Mouse (Mus musculus) forebrain, embryonic 15.5 days (tissue): ENCODE measurements around the gene Olfr15. TPM values are rescaled to one million over a fixed set of nuclear protein-coding genes. Genes with fewer than 3 reads are reported as not detected.
"Not testable (repeated sequence)": the region's sequence is repeated elsewhere in the genome, so short reads cannot be mapped to it uniquely, and the experiment has no call there.

Source experiments
- ATAC-seq: fragments of 200-750 bp; cut with Nextera tagmentation; replicated peaks from 2 replicates; pipeline ENCODE4 v1.8.0; 2017; ENCODE audit warnings: mild to moderate bottlenecking, moderate TSS enrichment, moderate library complexity
- H3K27ac ChIP-seq: fragments of 300-500 bp; sonication (generic); replicated peaks from 2 replicates; pipeline ENCODE4 v1.5.1; 2015; ENCODE audit warnings: mild to moderate bottlenecking, inconsistent platforms
- H3K27me3 ChIP-seq: fragments of 300-500 bp; sonication (generic); 2 replicates; pipeline ENCODE4 v1.6.1; 2015; ENCODE audit warnings: inconsistent platforms
- H3K36me3 ChIP-seq: fragments of 300-500 bp; sonication (generic); 2 replicates; pipeline ENCODE4 v1.6.1; 2015; ENCODE audit warnings: mild to moderate bottlenecking, inconsistent platforms
- H3K4me1 ChIP-seq: fragments of 300-500 bp; sonication (generic); 2 replicates; pipeline ENCODE4 v1.6.1; 2015; ENCODE audit warnings: inconsistent platforms
- H3K4me2 ChIP-seq: fragments of 300-500 bp; sonication (generic); replicated peaks from 2 replicates; pipeline ENCODE4 v1.6.1; 2015; ENCODE audit warnings: mild to moderate bottlenecking, inconsistent platforms
- H3K4me3 ChIP-seq: fragments of 300-500 bp; sonication (generic); 2 replicates; pipeline ENCODE4 v1.5.1; 2015; ENCODE audit warnings: mild to moderate bottlenecking, inconsistent platforms
- H3K9ac ChIP-seq: fragments of 300-500 bp; sonication (generic); replicated peaks from 2 replicates; pipeline ENCODE4 v1.6.1; 2015; ENCODE audit warnings: mild to moderate bottlenecking, inconsistent platforms
- H3K9me3 ChIP-seq: fragments of 300-500 bp; sonication (generic); 2 replicates; pipeline ENCODE4 v1.6.1; 2016; ENCODE audit warnings: inconsistent platforms
- WGBS: fragments of 180-500 bp; shearing (Covaris S2); methylation state at CpG from one replicate; pipeline ENCODE4 v1.1.7; 2015; ENCODE audit warnings: mixed read lengths; 5-methylcytosine and 5-hydroxymethylcytosine counted together
- polyA plus RNA-seq: library from polyadenylated mRNA; unstranded; fragments of >200 nt; fragmentation: Nextera tagmentation; extraction: Ambion mirVana; gene quantifications from 2 replicates; pipeline ENCODE4 v1.2.1, GENCODE M21; 2015

The Olfr15 gene
- polyA plus RNA-seq, result not detected in 2 replicates

- Histone ChIP-seq H3K4me1 (no peaks in the 10 kb centered on the region), H3K27ac (no peak within 1 kb of the TSS), H3K4me2 (no peak within 1 kb of the TSS), H3K9ac (no peak within 1 kb of the TSS), H3K9me3 (no peaks in the 10 kb centered on the region), H3K27me3 (no peaks in the 10 kb centered on the region), H3K4me3 (no peak within 1 kb of the TSS), H3K36me3 (no peaks in the 10 kb centered on the region)
- no peak for ATAC-seq
Observed at GRCm38 (mm10) chr16:3830588-3831109, at the start of gene Olfr15. TSS of gene Olfr15 (plus strand) at chr16:3830878.

- no peak overlapping the region for H3K9ac ChIP-seq
- no peaks in the 10 kb centered on the region for H3K4me1 ChIP-seq
- no peaks in the 10 kb centered on the region for H3K9me3 ChIP-seq
- H3K4me2 ChIP-seq, result no peak overlapping the region
- H3K27ac ChIP-seq, result no peak overlapping the region
- peaks cover 2% of the 10 kb centered on the region; the same call in 1 of the 2 replicates for H3K27me3 ChIP-seq
- no peaks in the 10 kb centered on the region for H3K36me3 ChIP-seq
- no peak for ATAC-seq
- H3K4me3 ChIP-seq, result no peak overlapping the region
Observed at GRCm38 (mm10) chr16:3781237-3781636, 49.4 kb upstream of the Olfr15 start.

GRCm38 (mm10) chr16:3788394-3788793 is 42.3 kb upstream of the Olfr15 start:
- Histone ChIP-seq H3K4me3 (no peak overlapping the region), H3K9me3 (no peaks in the 10 kb centered on the region), H3K4me1 (no peaks in the 10 kb centered on the region), H3K27me3 (no peaks in the 10 kb centered on the region), H3K4me2 (no peak overlapping the region), H3K27ac (no peak overlapping the region), H3K36me3 (no peaks in the 10 kb centered on the region), H3K9ac (no peak overlapping the region)
- ATAC-seq, result no peak

- no peak overlapping the region for H3K9ac ChIP-seq
- 86% methylated on average over 3 of the region's 3 CpGs for WGBS
- H3K27me3 ChIP-seq, result no peaks in the 10 kb centered on the region
- no peak overlapping the region for H3K27ac ChIP-seq
- H3K36me3 ChIP-seq, result no peaks in the 10 kb centered on the region
- no peak for ATAC-seq
- H3K4me1 ChIP-seq, result no peaks in the 10 kb centered on the region
- no peaks in the 10 kb centered on the region for H3K9me3 ChIP-seq
- no peak overlapping the region for H3K4me2 ChIP-seq
- H3K4me3 ChIP-seq, result no peak overlapping the region
Observed at GRCm38 (mm10) chr16:3808176-3808575, 22.5 kb upstream of the Olfr15 start.

GRCm38 (mm10) chr16:3814667-3815066 is 16.0 kb upstream of the Olfr15 start:
- H3K9ac ChIP-seq, H3K4me1 ChIP-seq, H3K36me3 ChIP-seq, H3K9me3 ChIP-seq, H3K4me3 ChIP-seq, H3K27me3 ChIP-seq, ATAC-seq, H3K27ac ChIP-seq, H3K4me2 ChIP-seq: not testable (repeated sequence)
- WGBS, result 87% methylated on average over 6 of the region's 6 CpGs

- ATAC-seq, result no peak
- H3K4me2 ChIP-seq, result no peak overlapping the region
- no peaks in the 10 kb centered on the region for H3K9me3 ChIP-seq
- 96% methylated on average over 2 of the region's 2 CpGs for WGBS
- H3K27me3 ChIP-seq, result no peaks in the 10 kb centered on the region
- no peak overlapping the region for H3K4me3 ChIP-seq
- no peaks in the 10 kb centered on the region for H3K4me1 ChIP-seq
- H3K9ac ChIP-seq, result no peak overlapping the region
- H3K36me3 ChIP-seq, result no peaks in the 10 kb centered on the region
- H3K27ac ChIP-seq, result no peak overlapping the region
Observed at GRCm38 (mm10) chr16:3820202-3820601, 10.5 kb upstream of the Olfr15 start.

- no peak overlapping the region for H3K9ac ChIP-seq
- H3K27ac ChIP-seq, result no peak overlapping the region
- 58% methylated on average over 3 of the region's 3 CpGs for WGBS
- H3K36me3 ChIP-seq, result no peaks in the 10 kb centered on the region
- ATAC-seq, result no peak
- no peaks in the 10 kb centered on the region for H3K27me3 ChIP-seq
- H3K4me2 ChIP-seq, result no peak overlapping the region
- no peaks in the 10 kb centered on the region for H3K9me3 ChIP-seq
- no peak overlapping the region for H3K4me3 ChIP-seq
- H3K4me1 ChIP-seq, result no peaks in the 10 kb centered on the region
Observed at GRCm38 (mm10) chr16:3828021-3828420, 2.7 kb upstream of the Olfr15 start.

- no peaks in the 10 kb centered on the region for H3K9me3 ChIP-seq
- no peak overlapping the region for H3K9ac ChIP-seq
- no peak for ATAC-seq
- WGBS, result 91% methylated on average over 2 of the region's 2 CpGs
- no peak overlapping the region for H3K4me3 ChIP-seq
- no peaks in the 10 kb centered on the region for H3K4me1 ChIP-seq
- H3K4me2 ChIP-seq, result no peak overlapping the region
- no peaks in the 10 kb centered on the region for H3K27me3 ChIP-seq
- no peaks in the 10 kb centered on the region for H3K36me3 ChIP-seq
- H3K27ac ChIP-seq, result no peak overlapping the region
Observed at GRCm38 (mm10) chr16:3829727-3830126, 951 bp upstream of the Olfr15 start.

- H3K27me3 ChIP-seq, result no peaks in the 10 kb centered on the region
- H3K27ac ChIP-seq, result no peak overlapping the region
- H3K4me1 ChIP-seq, result no peaks in the 10 kb centered on the region
- H3K4me2 ChIP-seq, result no peak overlapping the region
- no peak overlapping the region for H3K9ac ChIP-seq
- no peaks in the 10 kb centered on the region for H3K9me3 ChIP-seq
- H3K36me3 ChIP-seq, result no peaks in the 10 kb centered on the region
- ATAC-seq, result no peak
- 89% methylated on average over 2 of the region's 2 CpGs for WGBS
- H3K4me3 ChIP-seq, result no peak overlapping the region
Observed at GRCm38 (mm10) chr16:3835461-3835860, 4.8 kb downstream of the Olfr15 start.

- no peaks in the 10 kb centered on the region for H3K36me3 ChIP-seq
- H3K4me3 ChIP-seq, result no peak overlapping the region
- H3K4me1 ChIP-seq, result no peaks in the 10 kb centered on the region
- H3K27ac ChIP-seq, result no peak overlapping the region
- WGBS, result 69% methylated on average over 17 of the region's 17 CpGs
- H3K9ac ChIP-seq, result no peak overlapping the region
- no peak for ATAC-seq
- H3K4me2 ChIP-seq, result no peak overlapping the region
- H3K27me3 ChIP-seq, result no peaks in the 10 kb centered on the region
- no peaks in the 10 kb centered on the region for H3K9me3 ChIP-seq
Observed at GRCm38 (mm10) chr16:3839157-3839885, 8.6 kb downstream of the Olfr15 start.

GRCm38 (mm10) chr16:3842989-3843388 is 12.3 kb downstream of the Olfr15 start:
- H3K27ac ChIP-seq, result no peak overlapping the region
- 31% methylated on average over 4 of the region's 4 CpGs for WGBS
- no peaks in the 10 kb centered on the region for H3K27me3 ChIP-seq
- H3K36me3 ChIP-seq, result no peaks in the 10 kb centered on the region
- H3K4me2 ChIP-seq, result no peak overlapping the region
- peaks cover 9% of the 10 kb centered on the region; the same call in 1 of the 2 replicates for H3K4me1 ChIP-seq
- H3K4me3 ChIP-seq, result no peak overlapping the region
- no peaks in the 10 kb centered on the region for H3K9me3 ChIP-seq
- ATAC-seq, result no peak
- no peak overlapping the region for H3K9ac ChIP-seq

GRCm38 (mm10) chr16:3843796-3844195 is 13.1 kb downstream of the Olfr15 start:
- Histone ChIP-seq H3K4me1 (peaks cover 15% of the 10 kb centered on the region), H3K36me3 (no peaks in the 10 kb centered on the region), H3K9me3 (no peaks in the 10 kb centered on the region), H3K9ac (no peak overlapping the region), H3K27me3 (no peaks in the 10 kb centered on the region), H3K27ac (no peak overlapping the region), H3K4me2 (no peak overlapping the region), H3K4me3 (no peak overlapping the region)
- no peak for ATAC-seq
- WGBS, result 55% methylated on average over 1 of the region's 1 CpGs
